Mouse (Mus musculus): ENCODE results near the gene Ttc39a.

DNA sequence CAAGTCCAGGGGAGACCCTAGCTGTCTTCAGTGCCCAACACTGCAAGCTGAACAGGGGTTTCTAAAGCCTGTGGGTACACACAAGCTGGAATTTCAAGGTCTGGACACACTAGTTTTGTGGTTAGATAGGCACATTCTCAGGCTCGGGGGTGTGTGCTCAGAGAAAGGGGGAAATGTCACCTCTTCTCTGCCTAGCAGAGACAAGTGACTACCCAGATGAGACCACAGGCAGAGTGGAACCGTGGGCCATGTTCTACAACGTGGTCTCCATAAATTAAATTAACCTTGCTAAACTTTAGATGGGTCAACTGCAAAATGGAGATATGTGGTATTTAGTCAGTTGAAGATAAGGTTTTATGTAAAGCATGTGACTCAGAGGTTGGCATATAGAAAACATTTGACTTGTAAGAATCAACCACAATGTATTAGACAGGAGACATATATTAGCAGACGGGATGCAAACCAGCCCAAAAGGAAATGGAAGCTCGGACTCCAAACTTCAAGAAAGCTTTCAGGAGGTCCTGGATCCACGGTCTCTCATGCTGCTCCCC lies 13.1 kb upstream of the Ttc39a start:
- TF ChIP-seq CTCF (IDR thresholded peaks at IDR 0.05; ENCODE audit: low read depth) (no peak), EP300 (IDR thresholded peaks at IDR 0.05; ENCODE audit: low read depth) (no peak)

Measured in heart, postnatal 0 days (tissue).